Mouse (Mus musculus): ENCODE data around the gene 4930572O03Rik. TPM values are rescaled to one million over a fixed set of nuclear protein-coding genes. Genes with fewer than 3 reads are reported as not detected.
"Not testable (repeated sequence)": the region's sequence is repeated elsewhere in the genome, so short reads cannot be mapped to it uniquely, and the experiment has no call there.

4930572O03Rik gene
- polyA plus RNA-seq, 1 experiment from 2014 or later = not detected

- H3K4me3 ChIP-seq (ENCODE audit: inconsistent target); H3K79me2 ChIP-seq (ENCODE audit: inconsistent target); H3K27ac ChIP-seq; H3K36me3 ChIP-seq (ENCODE audit: inconsistent target): not testable (repeated sequence)
- 100% methylated on average over 1 of the region's 7 CpGs for WGBS (ENCODE audit: missing documents)
These were observed 7.0 kb upstream of the 4930572O03Rik start for GRCm38 (mm10) chr5:15663847-15664246.

GRCm38 (mm10) chr5:15652334-15652733, 4.5 kb downstream of the 4930572O03Rik start:
- H3K27ac ChIP-seq = not testable (repeated sequence)

GRCm38 (mm10) chr5:15645707-15646106, 11.2 kb downstream of the 4930572O03Rik start:
- not testable (repeated sequence) for H3K27ac ChIP-seq; H3K4me3 ChIP-seq (ENCODE audit: inconsistent target); H3K79me2 ChIP-seq (ENCODE audit: inconsistent target); H3K36me3 ChIP-seq (ENCODE audit: inconsistent target)
- 14% methylated on average over 5 of the region's 6 CpGs for WGBS (ENCODE audit: missing documents)

More at GRCm38 (mm10) chr5:15652334-15652733, 4.5 kb downstream of the 4930572O03Rik start:
- H3K4me3 ChIP-seq (ENCODE audit: inconsistent target); H3K36me3 ChIP-seq (ENCODE audit: inconsistent target); H3K79me2 ChIP-seq (ENCODE audit: inconsistent target): not testable (repeated sequence)
- WGBS (ENCODE audit: missing documents) = 44% methylated on average over 1 of the region's 2 CpGs

GRCm38 (mm10) chr5:15637637-15638036, 19.2 kb downstream of the 4930572O03Rik start:
- not testable (repeated sequence) for H3K36me3 ChIP-seq (ENCODE audit: inconsistent target); H3K4me3 ChIP-seq (ENCODE audit: inconsistent target); H3K79me2 ChIP-seq (ENCODE audit: inconsistent target); H3K27ac ChIP-seq
- 85% methylated on average over 1 of the region's 2 CpGs for WGBS (ENCODE audit: missing documents)

GRCm38 (mm10) chr5:15630068-15630467, 26.8 kb downstream of the 4930572O03Rik start:
- not testable (repeated sequence) for H3K36me3 ChIP-seq (ENCODE audit: inconsistent target); H3K79me2 ChIP-seq (ENCODE audit: inconsistent target); H3K27ac ChIP-seq; H3K4me3 ChIP-seq (ENCODE audit: inconsistent target)
- WGBS (ENCODE audit: missing documents) = 0% methylated on average over 3 of the region's 5 CpGs

GRCm38 (mm10) chr5:15628136-15628535, 28.7 kb downstream of the 4930572O03Rik start:
- not testable (repeated sequence) for H3K27ac ChIP-seq; H3K36me3 ChIP-seq (ENCODE audit: inconsistent target); H3K79me2 ChIP-seq (ENCODE audit: inconsistent target); H3K4me3 ChIP-seq (ENCODE audit: inconsistent target)
- 0% methylated on average over 1 of the region's 1 CpGs for WGBS (ENCODE audit: missing documents)

- WGBS (ENCODE audit: missing documents) = 50% methylated on average over 1 of the region's 1 CpGs
- not testable (repeated sequence) for H3K27ac ChIP-seq; H3K36me3 ChIP-seq (ENCODE audit: inconsistent target); H3K79me2 ChIP-seq (ENCODE audit: inconsistent target); H3K4me3 ChIP-seq (ENCODE audit: inconsistent target)
These were observed 38.1 kb downstream of the 4930572O03Rik start, which contains the start of gene Speer4d for GRCm38 (mm10) chr5:15618764-15619163. TSS of gene Speer4d (plus strand) at chr5:15619064.

GRCm38 (mm10) chr5:15616195-15616594, 40.7 kb downstream of the 4930572O03Rik start:
- not testable (repeated sequence) for H3K79me2 ChIP-seq (ENCODE audit: inconsistent target); H3K27ac ChIP-seq; H3K36me3 ChIP-seq (ENCODE audit: inconsistent target); H3K4me3 ChIP-seq (ENCODE audit: inconsistent target)
- WGBS (ENCODE audit: missing documents) = 92% methylated on average over 2 of the region's 3 CpGs

GRCm38 (mm10) chr5:15610695-15611094, 46.2 kb downstream of the 4930572O03Rik start:
- 0% methylated on average over 1 of the region's 1 CpGs for WGBS (ENCODE audit: missing documents)
- not testable (repeated sequence) for H3K4me3 ChIP-seq (ENCODE audit: inconsistent target); H3K79me2 ChIP-seq (ENCODE audit: inconsistent target); H3K36me3 ChIP-seq (ENCODE audit: inconsistent target); H3K27ac ChIP-seq

GRCm38 (mm10) chr5:15606677-15607076, 50.2 kb downstream of the 4930572O03Rik start:
- H3K27ac ChIP-seq; H3K36me3 ChIP-seq (ENCODE audit: inconsistent target); H3K79me2 ChIP-seq (ENCODE audit: inconsistent target); H3K4me3 ChIP-seq (ENCODE audit: inconsistent target): not testable (repeated sequence)
- 53% methylated on average over 3 of the region's 6 CpGs for WGBS (ENCODE audit: missing documents)

GRCm38 (mm10) chr5:15603585-15603984, 53.3 kb downstream of the 4930572O03Rik start:
- not testable (repeated sequence) for H3K36me3 ChIP-seq (ENCODE audit: inconsistent target); H3K79me2 ChIP-seq (ENCODE audit: inconsistent target); H3K27ac ChIP-seq; H3K4me3 ChIP-seq (ENCODE audit: inconsistent target)
- WGBS (ENCODE audit: missing documents) = 79% methylated on average over 8 of the region's 8 CpGs

- H3K36me3 ChIP-seq (ENCODE audit: inconsistent target); H3K27ac ChIP-seq; H3K4me3 ChIP-seq (ENCODE audit: inconsistent target); H3K79me2 ChIP-seq (ENCODE audit: inconsistent target): not testable (repeated sequence)
- WGBS (ENCODE audit: missing documents) = 59% methylated on average over 1 of the region's 2 CpGs
These were observed 53.9 kb downstream of the 4930572O03Rik start for GRCm38 (mm10) chr5:15603008-15603407.

- H3K79me2 ChIP-seq (ENCODE audit: inconsistent target); H3K27ac ChIP-seq; H3K36me3 ChIP-seq (ENCODE audit: inconsistent target); H3K4me3 ChIP-seq (ENCODE audit: inconsistent target): not testable (repeated sequence)
- WGBS (ENCODE audit: missing documents) = 92% methylated on average over 2 of the region's 3 CpGs
These were observed 54.4 kb downstream of the 4930572O03Rik start for GRCm38 (mm10) chr5:15602424-15602947.

Measured in macrophage (primary cell).